Mouse (Mus musculus) bone marrow, adult 2 months (tissue): ENCODE measurements around the gene Nfe2l2. TPM values are rescaled to one million over a fixed set of nuclear protein-coding genes. Genes with fewer than 3 reads are reported as not detected.

Source experiments
- H3K27ac ChIP-seq: fragments of 200-500 bp; 2 replicates; pipeline ENCODE4 v1.5.1; 2012; ENCODE audit warnings: low read depth, mild to moderate bottlenecking, control low read depth, inconsistent platforms, low read length; ENCODE audit not compliant: control insufficient read depth, poor library complexity, insufficient read depth
- H3K4me1 ChIP-seq: fragments of 200-500 bp; 2 replicates; pipeline ENCODE4 v1.6.1; 2011; ENCODE audit warnings: low read length; ENCODE audit not compliant: control insufficient read depth, insufficient read depth
- H3K4me3 ChIP-seq: fragments of 200-500 bp; replicated peaks from 2 replicates; pipeline ENCODE3; 2011; ENCODE audit warnings: mild to moderate bottlenecking, low read depth, low read length, control low read depth; ENCODE audit not compliant: control insufficient read depth
- CTCF ChIP-seq: fragments of 200-500 bp; IDR thresholded peaks from 2 replicates; pipeline ENCODE4 v1.5.1; 2011; ENCODE audit warnings: low read length, control low read depth; ENCODE audit not compliant: control insufficient read depth, insufficient read depth
- POLR2A ChIP-seq: fragments of 200-500 bp; IDR thresholded peaks from 2 replicates; pipeline ENCODE4 v1.6.1; 2011; ENCODE audit warnings: low read depth, mild to moderate bottlenecking, control low read depth, low read length, borderline replicate concordance; ENCODE audit not compliant: control insufficient read depth
- WGBS: fragments of 180-500 bp; shearing (Covaris S2); methylation state at CpG from one replicate; pipeline ENCODE4 v1.1.7; 2018; 5-methylcytosine and 5-hydroxymethylcytosine counted together
- polyA plus RNA-seq: library from polyadenylated mRNA; stranded (reverse); fragments of >200 nt; gene quantifications from 2 replicates; pipeline ENCODE4 v1.2.4, GENCODE M21; 2011; ENCODE audit warnings: low replicate concordance; ENCODE audit not compliant: missing spikeins, insufficient read depth, insufficient read length

Gene Nfe2l2
- polyA plus RNA-seq, 1 experiment: 54.5 TPM

DNA sequence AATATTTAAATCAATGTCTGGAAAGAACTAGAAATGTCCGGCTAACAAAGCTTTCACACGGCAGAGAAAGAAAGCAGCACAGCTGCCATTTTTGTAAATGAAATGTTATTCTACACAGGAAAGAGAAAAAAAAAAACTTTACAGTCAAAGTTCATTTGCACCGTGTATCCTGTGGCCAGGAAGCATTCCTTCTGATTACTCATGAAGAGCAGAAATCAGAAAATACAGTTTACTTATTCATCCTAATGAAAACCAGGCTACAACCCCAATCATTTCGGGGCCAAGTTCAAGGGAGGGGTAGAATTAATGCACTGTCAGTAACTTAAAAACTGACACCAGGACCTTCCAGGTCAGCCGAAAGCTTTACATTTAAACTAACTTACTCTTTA is 1.9 kb downstream of the Nfe2l2 start:
- 3% methylated on average over 5 of the region's 5 CpGs for WGBS
- TF ChIP-seq POLR2A (no peak), CTCF (no peak)
- Histone ChIP-seq H3K27ac (no peak overlapping the region), H3K4me1 (peaks cover 6% of the 10 kb centered on the region), H3K4me3 (peak overlapping the region; percentile 89)

- Histone ChIP-seq H3K4me3 (peak overlapping the region; percentile 58), H3K27ac (no peak overlapping the region), H3K4me1 (peaks cover 7% of the 10 kb centered on the region)
- TF ChIP-seq CTCF: no peak
- TF ChIP-seq POLR2A: no peak
- WGBS: 24% methylated on average over 9 of the region's 9 CpGs
Measured at GRCm38 (mm10) chr2:75701822-75702587, 2.4 kb downstream of the Nfe2l2 start.

- TF ChIP-seq CTCF (no peak), POLR2A (no peak)
- Histone ChIP-seq H3K4me1 (peaks cover 8% of the 10 kb centered on the region), H3K27ac (no peak overlapping the region), H3K4me3 (no peak overlapping the region)
- WGBS: 45% methylated on average over 3 of the region's 3 CpGs
Measured at GRCm38 (mm10) chr2:75701207-75701606, 3.2 kb downstream of the Nfe2l2 start.

GRCm38 (mm10) chr2:75700543-75700942 is 3.9 kb downstream of the Nfe2l2 start:
- Histone ChIP-seq H3K27ac (no peak overlapping the region), H3K4me1 (peaks cover 9% of the 10 kb centered on the region), H3K4me3 (no peak overlapping the region)
- 86% methylated on average over 3 of the region's 3 CpGs for WGBS
- TF ChIP-seq CTCF (no peak), POLR2A (no peak)

DNA sequence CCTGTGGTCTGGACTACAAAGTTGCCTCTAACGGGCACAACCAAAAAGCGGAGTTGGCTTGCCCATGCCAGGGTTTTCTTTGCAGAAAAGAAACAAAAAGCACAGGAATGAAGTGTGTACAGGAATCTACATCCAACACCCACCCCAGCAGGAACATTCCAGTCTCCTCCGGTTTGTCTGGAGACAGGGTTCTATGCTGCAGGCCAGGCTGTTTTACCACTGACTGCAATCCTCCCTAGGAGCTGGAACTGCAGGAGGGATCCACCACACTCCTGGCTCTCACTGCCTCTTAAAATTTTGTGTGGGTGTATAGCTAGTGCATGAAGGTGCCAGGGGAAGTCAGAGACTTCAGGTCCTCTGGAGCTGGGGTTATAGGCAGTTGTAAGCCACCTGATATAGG is 5.6 kb downstream of the Nfe2l2 start:
- WGBS: 86% methylated on average over 3 of the region's 3 CpGs
- no peak for TF ChIP-seq CTCF
- no peak for TF ChIP-seq POLR2A
- Histone ChIP-seq H3K4me1 (peaks cover 9% of the 10 kb centered on the region), H3K27ac (no peak overlapping the region), H3K4me3 (no peak overlapping the region)

DNA sequence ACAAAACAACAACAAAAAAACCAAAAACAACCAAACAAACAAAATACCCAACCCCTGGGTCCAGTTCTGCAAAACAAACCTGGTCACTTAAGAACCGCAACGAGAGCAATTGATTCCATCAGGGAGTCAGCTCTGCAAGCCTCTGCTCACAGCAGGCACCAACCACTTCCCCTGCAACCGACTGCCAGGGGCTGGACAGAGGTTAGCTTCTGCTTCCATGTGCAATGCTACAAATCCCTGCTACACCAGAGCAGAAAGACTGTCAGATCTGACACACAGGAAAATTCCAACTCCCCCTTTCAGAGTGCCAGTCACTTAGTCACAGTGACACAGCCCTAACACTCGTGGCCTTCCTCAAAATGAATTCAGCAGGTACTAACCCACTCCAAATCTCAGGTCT is 6.4 kb downstream of the Nfe2l2 start:
- H3K4me3 ChIP-seq: no peak overlapping the region
- peaks cover 9% of the 10 kb centered on the region for H3K4me1 ChIP-seq
- 9% methylated on average over 4 of the region's 4 CpGs for WGBS
- no peak overlapping the region for H3K27ac ChIP-seq
- no peak for TF ChIP-seq CTCF
- no peak for TF ChIP-seq POLR2A

DNA sequence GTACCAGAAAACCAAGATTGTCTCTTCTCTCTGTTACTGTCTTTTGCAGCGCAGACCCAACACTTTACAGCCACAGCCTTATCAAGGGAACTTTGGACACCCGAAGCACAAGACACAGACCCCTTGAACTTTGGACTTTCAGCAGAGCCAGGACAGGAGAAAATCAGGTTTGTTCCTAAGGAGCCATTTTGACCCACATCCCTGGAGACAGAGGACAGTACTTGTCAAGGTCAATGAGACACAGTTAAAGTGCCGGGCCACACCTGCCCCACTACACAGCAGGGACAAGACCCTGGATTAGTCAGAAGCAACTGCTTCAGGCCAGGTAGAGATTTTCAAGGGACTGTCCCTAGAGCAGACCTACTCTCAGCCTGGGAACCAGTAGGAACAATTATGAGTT is 7.2 kb downstream of the Nfe2l2 start:
- peaks cover 9% of the 10 kb centered on the region for H3K4me1 ChIP-seq
- no peak overlapping the region for H3K27ac ChIP-seq
- TF ChIP-seq CTCF (no peak), POLR2A (no peak)
- WGBS: 81% methylated on average over 3 of the region's 3 CpGs
- H3K4me3 ChIP-seq: no peak overlapping the region

- Histone ChIP-seq H3K4me3 (no peak overlapping the region), H3K4me1 (peaks cover 9% of the 10 kb centered on the region), H3K27ac (no peak overlapping the region)
- TF ChIP-seq POLR2A: no peak
- TF ChIP-seq CTCF: no peak
- WGBS: 39% methylated on average over 5 of the region's 5 CpGs
Measured at GRCm38 (mm10) chr2:75696371-75696770, 8.1 kb downstream of the Nfe2l2 start.
